Mouse (Mus musculus) myocyte (in vitro differentiated cells): ENCODE measurements around the gene Slc22a23. TPM values are rescaled to one million over a fixed set of nuclear protein-coding genes. Genes with fewer than 3 reads are reported as not detected.

Experiments used
- H3K27me3 ChIP-seq: one replicate; pipeline ENCODE4 v1.6.1; 2011; ENCODE audit not compliant: control insufficient read depth, insufficient read depth, insufficient read length
- H3K36me3 ChIP-seq: one replicate; pipeline ENCODE4 v1.6.1; 2011; ENCODE audit not compliant: control insufficient read depth, insufficient read depth
- H3K4me2 ChIP-seq: one replicate; pipeline ENCODE4 v1.6.1; 2011; ENCODE audit warnings: low read depth, control low read depth
- H3K4me3 ChIP-seq: one replicate; pipeline ENCODE4 v1.5.1; 2011; ENCODE audit warnings: mild to moderate bottlenecking, control low read depth, moderate library complexity
- H3K79me2 ChIP-seq: one replicate; pipeline ENCODE4 v1.6.1; 2011; ENCODE audit not compliant: control insufficient read depth, insufficient read depth
- H3ac ChIP-seq: one replicate; pipeline ENCODE4 v1.6.1; 2011; ENCODE audit not compliant: control insufficient read depth, insufficient read length
- CEBPB ChIP-seq: IDR thresholded peaks from 2 replicates; pipeline ENCODE4 v1.6.1; 2011; ENCODE audit warnings: mild to moderate bottlenecking, moderate library complexity; ENCODE audit not compliant: poor library complexity, insufficient read depth, severe bottlenecking
- E2F4 ChIP-seq: IDR thresholded peaks from one replicate; pipeline ENCODE4 v1.6.1; 2011; ENCODE audit warnings: mild to moderate bottlenecking, control low read depth, moderate library complexity; ENCODE audit not compliant: insufficient read depth
- MAX ChIP-seq: IDR thresholded peaks from one replicate; pipeline ENCODE4 v1.6.1; 2011; ENCODE audit warnings: low read depth, mild to moderate bottlenecking, control low read depth
- MYOD1 ChIP-seq, 3 experiments: IDR thresholded peaks; one replicate each; pipeline ENCODE4 v1.6.1; 2011; ENCODE audit warnings: control low read depth in 2 of 3, low read depth in 2 of 3, mild to moderate bottlenecking in 2 of 3, moderate library complexity in 1 of 3; ENCODE audit not compliant: insufficient read length in 2 of 3, control insufficient read depth in 1 of 3
- MYOG ChIP-seq, 3 experiments: IDR thresholded peaks; one replicate each; pipeline ENCODE4 v1.6.1; 2011; ENCODE audit warnings: control low read depth in 2 of 3, low read depth in 2 of 3, mild to moderate bottlenecking in 2 of 3; ENCODE audit not compliant: insufficient read length in 2 of 3, control insufficient read depth in 1 of 3, insufficient read depth in 1 of 3
- POLR2A ChIP-seq: IDR thresholded peaks from one replicate; pipeline ENCODE4 v1.6.1; 2011; ENCODE audit warnings: low read depth, mild to moderate bottlenecking, control low read depth, moderate library complexity; ENCODE audit not compliant: insufficient read length
- POLR2AphosphoS2 ChIP-seq: IDR thresholded peaks from one replicate; pipeline ENCODE4 v1.6.1; 2011; ENCODE audit warnings: low read depth, control low read depth; ENCODE audit not compliant: insufficient read length
- REST ChIP-seq: IDR thresholded peaks from one replicate; pipeline ENCODE4 v1.6.1; 2011; ENCODE audit warnings: mild to moderate bottlenecking, control low read depth, moderate library complexity; ENCODE audit not compliant: insufficient read depth, insufficient read length
- SRF ChIP-seq: IDR thresholded peaks from one replicate; pipeline ENCODE4 v1.6.1; 2011; ENCODE audit warnings: low read depth; ENCODE audit not compliant: control insufficient read depth, insufficient read length
- TCF12 ChIP-seq: IDR thresholded peaks from one replicate; pipeline ENCODE4 v1.6.1; 2011; ENCODE audit warnings: mild to moderate bottlenecking, control low read depth; ENCODE audit not compliant: poor library complexity, insufficient read depth, severe bottlenecking
- TCF3 ChIP-seq: IDR thresholded peaks from one replicate; pipeline ENCODE4 v1.6.1; 2011; ENCODE audit warnings: low read depth, control low read depth; ENCODE audit not compliant: insufficient read length
- USF1 ChIP-seq: IDR thresholded peaks from one replicate; pipeline ENCODE4 v1.6.1; 2011; ENCODE audit warnings: low read depth, mild to moderate bottlenecking, control low read depth, moderate library complexity
- polyA plus RNA-seq: library from polyadenylated mRNA; unstranded; fragments of >200 nt; fragmentation: generic; extraction: Trizol; gene quantifications from one replicate; pipeline ENCODE4 v1.2.1, GENCODE M21; 2012; ENCODE audit warnings: missing spikeins

Gene Slc22a23
- polyA plus RNA-seq, 1 experiment: 8.5 TPM

DNA sequence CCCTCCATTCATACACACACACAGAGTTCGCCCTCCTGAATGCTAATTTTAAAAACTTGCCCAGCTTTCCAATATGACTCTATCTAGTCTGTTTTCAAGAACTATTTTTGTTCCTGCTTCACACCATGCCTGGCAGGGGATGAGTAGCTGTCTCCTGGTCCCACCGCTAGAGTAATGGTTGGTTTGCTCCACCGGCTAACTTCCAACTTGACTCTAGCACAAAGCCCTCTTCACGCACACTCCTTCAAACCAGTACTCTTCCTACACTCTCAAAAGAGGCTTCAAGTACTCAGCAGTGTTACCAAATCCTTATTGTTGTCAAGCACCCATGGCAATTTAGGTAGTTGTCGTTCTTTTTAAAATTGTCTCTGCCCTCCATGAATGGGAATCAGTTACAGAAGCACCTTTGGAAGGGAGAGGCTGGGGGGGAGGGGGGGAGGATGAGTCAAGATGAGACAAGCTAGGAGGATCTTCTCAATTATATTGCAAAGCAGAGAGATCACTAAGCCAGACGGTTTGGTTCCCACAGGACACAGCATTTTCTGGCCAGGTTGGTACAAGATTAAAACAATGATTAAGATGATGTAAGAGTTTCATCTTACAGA, 2.6 kb downstream of the Slc22a23 start:
- no peaks in the 10 kb centered on the region for H3K36me3 ChIP-seq
- peak overlapping the region; percentile 92 for H3K4me2 ChIP-seq
- TF ChIP-seq USF1: no peak
- no peak for TF ChIP-seq TCF12
- TF ChIP-seq E2F4: no peak
- no peak for TF ChIP-seq TCF3
- H3ac ChIP-seq: no peak overlapping the region
- H3K4me3 ChIP-seq: peak overlapping the region; percentile 51
- peaks cover 12% of the 10 kb centered on the region for H3K79me2 ChIP-seq
- H3K27me3 ChIP-seq: no peaks in the 10 kb centered on the region

GRCm38 (mm10) chr13:34336895-34337294, 8.1 kb downstream of the Slc22a23 start:
- H3K4me2 ChIP-seq: no peak overlapping the region
- TF ChIP-seq MAX: no peak
- no peak for TF ChIP-seq TCF3
- no peak for TF ChIP-seq MYOG (IDR thresholded peaks at IDR 0.05; ENCODE audit: control insufficient read depth in 1 of 3, insufficient read depth in 1 of 3, insufficient read length in 2 of 3, low read depth in 2 of 3)
- TF ChIP-seq TCF12: no peak
- no peak for TF ChIP-seq E2F4
- H3K27me3 ChIP-seq: no peaks in the 10 kb centered on the region
- H3K4me3 ChIP-seq: no peak overlapping the region
- H3K79me2 ChIP-seq: no peaks in the 10 kb centered on the region
- no peak overlapping the region for H3ac ChIP-seq
- H3K36me3 ChIP-seq: no peaks in the 10 kb centered on the region

GRCm38 (mm10) chr13:34334847-34335246, 10.1 kb downstream of the Slc22a23 start:
- Histone ChIP-seq H3K4me2 (no peak overlapping the region), H3K4me3 (no peak overlapping the region), H3ac (no peak overlapping the region), H3K27me3 (no peaks in the 10 kb centered on the region), H3K79me2 (no peaks in the 10 kb centered on the region), H3K36me3 (no peaks in the 10 kb centered on the region)
- TF ChIP-seq MAX: no peak
- TF ChIP-seq TCF12: no peak
- TF ChIP-seq E2F4: no peak
- TF ChIP-seq MYOD1 (IDR thresholded peaks at IDR 0.05; ENCODE audit: control insufficient read depth in 1 of 3, insufficient read length in 2 of 3, low read depth in 2 of 3): no peak
- no peak for TF ChIP-seq SRF
- no peak for TF ChIP-seq TCF3
- TF ChIP-seq REST: no peak
- TF ChIP-seq CEBPB: no peak

- Histone ChIP-seq H3K27me3 (no peaks in the 10 kb centered on the region), H3K79me2 (no peaks in the 10 kb centered on the region), H3K4me2 (peak overlapping the region; percentile 71), H3K4me3 (no peak overlapping the region), H3K36me3 (no peaks in the 10 kb centered on the region), H3ac (no peak overlapping the region)
- no peak for TF ChIP-seq MAX
- TF ChIP-seq MYOD1 (IDR thresholded peaks at IDR 0.05; ENCODE audit: control insufficient read depth in 1 of 3, insufficient read length in 2 of 3, low read depth in 2 of 3): no peak
- no peak for TF ChIP-seq CEBPB
- TF ChIP-seq TCF12: no peak
- TF ChIP-seq SRF: no peak
- no peak for TF ChIP-seq MYOG (IDR thresholded peaks at IDR 0.05; ENCODE audit: control insufficient read depth in 1 of 3, insufficient read depth in 1 of 3, insufficient read length in 2 of 3, low read depth in 2 of 3)
- TF ChIP-seq USF1: no peak
- no peak for TF ChIP-seq E2F4
- no peak for TF ChIP-seq POLR2A
- TF ChIP-seq POLR2AphosphoS2: no peak
- TF ChIP-seq TCF3: no peak
- TF ChIP-seq REST: no peak
Observed at GRCm38 (mm10) chr13:34332762-34333161, 12.2 kb downstream of the Slc22a23 start.

DNA sequence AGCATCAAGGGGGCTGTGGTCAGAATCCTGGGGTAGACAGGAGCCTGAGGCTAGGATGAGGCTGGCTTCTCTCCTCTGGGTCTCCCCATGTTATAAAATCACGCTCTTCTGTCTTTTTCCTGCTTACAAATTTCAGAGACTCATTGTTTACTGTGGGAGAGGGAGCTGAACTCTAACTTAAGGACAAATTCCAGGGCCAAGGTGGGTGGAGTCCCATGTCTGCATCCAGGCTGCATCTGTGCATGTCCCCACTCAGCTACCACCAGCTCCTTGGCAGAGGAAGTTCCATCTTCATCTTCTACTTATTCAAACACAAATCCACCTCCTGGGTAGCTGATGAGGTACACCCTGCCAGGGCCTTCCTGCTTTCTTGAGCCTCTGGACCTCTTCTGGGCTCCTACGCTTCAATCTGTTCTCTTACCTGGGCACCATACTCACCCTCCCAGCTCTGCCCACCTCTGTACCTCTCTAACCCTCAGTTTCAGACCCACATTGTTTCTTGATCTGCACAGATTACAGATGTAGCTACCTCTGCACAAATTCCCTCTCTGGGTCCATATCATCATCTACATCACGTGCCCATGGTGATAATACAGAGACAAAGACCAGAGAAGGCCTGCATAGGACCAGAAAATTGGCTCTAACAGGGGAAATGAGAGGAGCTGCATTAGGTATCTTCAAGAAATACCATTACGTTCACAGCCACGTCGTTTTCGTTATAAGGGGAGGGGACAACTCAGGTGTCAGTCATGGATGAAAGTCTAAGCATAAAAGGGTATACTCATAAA, 13.4 kb downstream of the Slc22a23 start:
- TF ChIP-seq CEBPB (no peak), SRF (no peak), MYOG (IDR thresholded peaks at IDR 0.05; ENCODE audit: control insufficient read depth in 1 of 3, insufficient read depth in 1 of 3, insufficient read length in 2 of 3, low read depth in 2 of 3) (no peak), USF1 (no peak), POLR2AphosphoS2 (no peak)
- H3K36me3 ChIP-seq: no peaks in the 10 kb centered on the region
- H3K4me2 ChIP-seq: no peak overlapping the region
- H3K79me2 ChIP-seq: no peaks in the 10 kb centered on the region
- H3K4me3 ChIP-seq: no peak overlapping the region
- no peaks in the 10 kb centered on the region for H3K27me3 ChIP-seq
- no peak overlapping the region for H3ac ChIP-seq
